Mouse (Mus musculus): ENCODE data around the gene Cdh9. TPM values are rescaled to one million over a fixed set of nuclear protein-coding genes. Genes with fewer than 3 reads are reported as not detected.

The Cdh9 gene
- polyA plus RNA-seq (2011; ENCODE audit: insufficient read depth, insufficient read length, low replicate concordance, missing spikeins) = not detected in 2 replicates

- TF ChIP-seq POLR2A (IDR thresholded peaks at IDR 0.05; ENCODE audit: borderline replicate concordance, control insufficient read depth, low read depth, low read length) (no peak), CTCF (IDR thresholded peaks at IDR 0.05; ENCODE audit: control insufficient read depth, insufficient read depth, low read length) (no peak)
- 6% methylated on average over 14 of the region's 14 CpGs for WGBS
- H3K4me1 ChIP-seq (ENCODE audit: control insufficient read depth, insufficient read depth, low read length) = no peaks in the 10 kb centered on the region; the same call in 1 of the 2 replicates
- H3K27ac ChIP-seq (ENCODE audit: control insufficient read depth, insufficient read depth, low read depth, low read length, poor library complexity) = no peak within 1 kb of the TSS
- no peak within 1 kb of the TSS for H3K4me3 ChIP-seq (replicated peaks; ENCODE audit: control insufficient read depth, low read depth, low read length)
Measured at GRCm38 (mm10) chr15:16728470-16729011, at the start of gene Cdh9. Cdh9 (plus strand) TSS chr15:16728756.

GRCm38 (mm10) chr15:16679096-16679495 lies 49.5 kb upstream of the Cdh9 start:
- 77% methylated on average over 5 of the region's 5 CpGs for WGBS
- TF ChIP-seq POLR2A (IDR thresholded peaks at IDR 0.05; ENCODE audit: borderline replicate concordance, control insufficient read depth, low read depth, low read length) (no peak), CTCF (IDR thresholded peaks at IDR 0.05; ENCODE audit: control insufficient read depth, insufficient read depth, low read length) (no peak)
- Histone ChIP-seq H3K4me3 (replicated peaks; ENCODE audit: control insufficient read depth, low read depth, low read length) (no peak overlapping the region), H3K27ac (ENCODE audit: control insufficient read depth, insufficient read depth, low read depth, low read length, poor library complexity) (no peak overlapping the region), H3K4me1 (ENCODE audit: control insufficient read depth, insufficient read depth, low read length) (no peaks in the 10 kb centered on the region)

DNA sequence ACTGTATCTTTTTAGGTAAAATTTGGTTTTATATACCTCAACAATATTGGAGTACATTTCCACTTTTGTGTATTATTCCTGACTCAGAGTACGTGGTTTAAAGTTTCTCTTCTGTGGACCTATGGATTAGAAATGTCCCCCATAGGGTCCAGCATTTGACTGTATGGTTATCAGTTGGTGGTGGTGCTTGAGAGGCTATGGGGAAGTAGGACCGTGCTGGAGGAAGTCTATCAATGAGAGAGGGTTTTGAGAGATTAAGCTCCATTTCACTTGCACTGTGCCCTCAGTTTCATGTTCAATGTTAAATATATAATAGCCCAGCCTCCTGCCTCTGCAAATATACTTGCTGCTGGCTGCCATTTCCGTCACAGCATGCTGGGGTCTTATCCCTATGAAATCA lies 28.7 kb upstream of the Cdh9 start:
- Histone ChIP-seq H3K27ac (ENCODE audit: control insufficient read depth, insufficient read depth, low read depth, low read length, poor library complexity) (no peak overlapping the region), H3K4me1 (ENCODE audit: control insufficient read depth, insufficient read depth, low read length) (no peaks in the 10 kb centered on the region), H3K4me3 (replicated peaks; ENCODE audit: control insufficient read depth, low read depth, low read length) (no peak overlapping the region)
- WGBS = 61% methylated on average over 3 of the region's 3 CpGs
- no peak for TF ChIP-seq POLR2A (IDR thresholded peaks at IDR 0.05; ENCODE audit: borderline replicate concordance, control insufficient read depth, low read depth, low read length)
- no peak for TF ChIP-seq CTCF (IDR thresholded peaks at IDR 0.05; ENCODE audit: control insufficient read depth, insufficient read depth, low read length)

DNA sequence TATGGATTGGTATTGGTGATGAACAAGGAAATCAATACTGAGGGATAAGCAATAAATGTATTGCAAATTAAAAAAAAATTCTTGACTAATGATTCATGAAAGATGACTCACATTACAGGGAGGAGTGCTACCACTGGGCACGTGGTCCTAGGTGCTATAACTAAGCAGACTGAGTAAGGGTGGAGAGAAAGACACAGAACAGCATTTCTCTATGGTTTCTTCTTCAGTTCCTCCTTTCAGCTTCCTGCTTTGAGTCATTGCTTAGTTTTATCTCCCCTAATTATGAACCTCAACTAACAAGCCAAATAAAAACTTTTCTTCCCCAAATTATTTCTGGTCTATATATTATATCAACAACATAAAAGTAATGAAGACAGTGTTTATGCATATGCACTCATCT lies 26.2 kb upstream of the Cdh9 start:
- H3K27ac ChIP-seq (ENCODE audit: control insufficient read depth, insufficient read depth, low read depth, low read length, poor library complexity) = no peak overlapping the region
- H3K4me1 ChIP-seq (ENCODE audit: control insufficient read depth, insufficient read depth, low read length) = no peaks in the 10 kb centered on the region
- WGBS = 35% methylated on average over 1 of the region's 1 CpGs
- H3K4me3 ChIP-seq (replicated peaks; ENCODE audit: control insufficient read depth, low read depth, low read length) = no peak overlapping the region
- TF ChIP-seq POLR2A (IDR thresholded peaks at IDR 0.05; ENCODE audit: borderline replicate concordance, control insufficient read depth, low read depth, low read length) (no peak), CTCF (IDR thresholded peaks at IDR 0.05; ENCODE audit: control insufficient read depth, insufficient read depth, low read length) (no peak)

- 81% methylated on average over 4 of the region's 4 CpGs for WGBS
- no peaks in the 10 kb centered on the region for H3K4me1 ChIP-seq (ENCODE audit: control insufficient read depth, insufficient read depth, low read length)
- no peak overlapping the region for H3K27ac ChIP-seq (ENCODE audit: control insufficient read depth, insufficient read depth, low read depth, low read length, poor library complexity)
- TF ChIP-seq CTCF (IDR thresholded peaks at IDR 0.05; ENCODE audit: control insufficient read depth, insufficient read depth, low read length) = no peak
- no peak for TF ChIP-seq POLR2A (IDR thresholded peaks at IDR 0.05; ENCODE audit: borderline replicate concordance, control insufficient read depth, low read depth, low read length)
- no peak overlapping the region for H3K4me3 ChIP-seq (replicated peaks; ENCODE audit: control insufficient read depth, low read depth, low read length)
Measured at GRCm38 (mm10) chr15:16739088-16739487, 10.5 kb downstream of the Cdh9 start.

DNA sequence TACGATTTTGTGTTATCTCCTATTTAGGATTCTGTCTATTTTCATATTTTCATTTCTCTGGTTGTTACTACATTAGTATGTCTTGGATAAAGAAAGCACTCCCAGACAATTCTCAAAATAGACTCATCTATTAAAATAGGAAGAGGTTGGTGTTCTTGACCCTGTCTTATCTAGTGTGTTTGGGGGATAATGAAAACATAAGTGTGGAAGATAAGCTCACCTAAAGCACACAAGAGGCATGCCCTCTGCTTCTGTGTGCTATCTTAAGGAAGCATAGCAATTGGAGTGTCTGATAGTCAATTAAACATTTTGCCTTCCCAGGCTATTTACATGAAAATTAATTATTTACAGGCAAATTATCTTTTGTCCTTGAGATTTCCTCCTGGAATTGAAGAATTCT lies 18.1 kb downstream of the Cdh9 start:
- WGBS = 81% methylated on average over 1 of the region's 1 CpGs
- Histone ChIP-seq H3K4me3 (replicated peaks; ENCODE audit: control insufficient read depth, low read depth, low read length) (no peak overlapping the region), H3K27ac (ENCODE audit: control insufficient read depth, insufficient read depth, low read depth, low read length, poor library complexity) (no peak overlapping the region), H3K4me1 (ENCODE audit: control insufficient read depth, insufficient read depth, low read length) (no peaks in the 10 kb centered on the region)
- TF ChIP-seq CTCF (IDR thresholded peaks at IDR 0.05; ENCODE audit: control insufficient read depth, insufficient read depth, low read length) (no peak), POLR2A (IDR thresholded peaks at IDR 0.05; ENCODE audit: borderline replicate concordance, control insufficient read depth, low read depth, low read length) (no peak)

GRCm38 (mm10) chr15:16763252-16763651 lies 34.7 kb downstream of the Cdh9 start:
- WGBS = 65% methylated on average over 3 of the region's 3 CpGs
- no peak overlapping the region for H3K27ac ChIP-seq (ENCODE audit: control insufficient read depth, insufficient read depth, low read depth, low read length, poor library complexity)
- no peak overlapping the region for H3K4me3 ChIP-seq (replicated peaks; ENCODE audit: control insufficient read depth, low read depth, low read length)
- no peak for TF ChIP-seq POLR2A (IDR thresholded peaks at IDR 0.05; ENCODE audit: borderline replicate concordance, control insufficient read depth, low read depth, low read length)
- TF ChIP-seq CTCF (IDR thresholded peaks at IDR 0.05; ENCODE audit: control insufficient read depth, insufficient read depth, low read length) = no peak
- no peaks in the 10 kb centered on the region for H3K4me1 ChIP-seq (ENCODE audit: control insufficient read depth, insufficient read depth, low read length)

DNA sequence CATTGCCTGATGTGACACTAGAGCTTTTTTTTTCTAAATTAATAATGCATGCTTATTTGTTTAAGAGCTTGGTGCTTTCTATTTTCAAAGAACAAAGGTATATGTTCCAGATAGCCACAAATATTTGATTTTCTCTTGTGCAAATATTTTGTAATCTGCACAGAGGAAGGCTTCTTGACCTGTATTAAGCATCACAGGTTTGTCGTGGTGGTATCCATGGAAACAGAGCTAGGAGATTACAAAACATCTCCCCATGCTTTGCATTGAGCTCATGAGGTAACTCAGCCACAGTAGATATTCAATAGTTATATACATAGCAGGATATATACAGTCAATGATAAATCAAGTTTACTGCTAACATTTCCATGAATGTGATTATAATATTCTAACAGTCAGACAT lies 56.0 kb downstream of the Cdh9 start:
- no peak overlapping the region for H3K4me3 ChIP-seq (replicated peaks; ENCODE audit: control insufficient read depth, low read depth, low read length)
- TF ChIP-seq POLR2A (IDR thresholded peaks at IDR 0.05; ENCODE audit: borderline replicate concordance, control insufficient read depth, low read depth, low read length) (no peak), CTCF (IDR thresholded peaks at IDR 0.05; ENCODE audit: control insufficient read depth, insufficient read depth, low read length) (no peak)
- 47% methylated on average over 1 of the region's 1 CpGs for WGBS
- no peaks in the 10 kb centered on the region for H3K4me1 ChIP-seq (ENCODE audit: control insufficient read depth, insufficient read depth, low read length)
- no peak overlapping the region for H3K27ac ChIP-seq (ENCODE audit: control insufficient read depth, insufficient read depth, low read depth, low read length, poor library complexity)

- H3K4me1 ChIP-seq (ENCODE audit: control insufficient read depth, insufficient read depth, low read length) = no peaks in the 10 kb centered on the region
- 67% methylated on average over 3 of the region's 3 CpGs for WGBS
- no peak overlapping the region for H3K4me3 ChIP-seq (replicated peaks; ENCODE audit: control insufficient read depth, low read depth, low read length)
- no peak for TF ChIP-seq POLR2A (IDR thresholded peaks at IDR 0.05; ENCODE audit: borderline replicate concordance, control insufficient read depth, low read depth, low read length)
- TF ChIP-seq CTCF (IDR thresholded peaks at IDR 0.05; ENCODE audit: control insufficient read depth, insufficient read depth, low read length) = no peak
- no peak overlapping the region for H3K27ac ChIP-seq (ENCODE audit: control insufficient read depth, insufficient read depth, low read depth, low read length, poor library complexity)
Measured at GRCm38 (mm10) chr15:16792857-16793256, 64.3 kb downstream of the Cdh9 start.

Measured in bone marrow, adult 2 months (tissue).